Mouse (Mus musculus) adrenal gland, postnatal 14 days (tissue): Measurements from ENCODE around the gene Epb41. TPM values are rescaled to one million over a fixed set of nuclear protein-coding genes. Genes with fewer than 3 reads are reported as not detected.

Experiments
- DNase-seq: peaks from one replicate; pipeline ENCODE4 v3.0.0; 2021; ENCODE audit warnings: mixed read lengths
- long read RNA-seq, 2 experiments: library from polyadenylated mRNA; stranded (forward); transcript quantifications; one replicate each; pipeline ENCODE4 v2.0.0; 2021
- total RNA-seq: library from RNA; stranded (reverse); gene quantifications from 2 replicates; pipeline ENCODE4 v1.2.3, GENCODE M21; 2021

The Epb41 gene
- 112 and 148 TPM in 2 replicates for total RNA-seq
- long read RNA-seq, experiment 1, full-length matches to known transcripts = 9 of 30 reads
- long read RNA-seq, experiment 1, partial matches to known transcripts = 4 of 30 reads
- long read RNA-seq, experiment 1, other reads (novel, unspliced or antisense) = 17 of 30 reads
- long read RNA-seq, experiment 2, full-length matches to known transcripts = 4 of 32 reads
- long read RNA-seq, experiment 2, partial matches to known transcripts = 5 of 32 reads
- long read RNA-seq, experiment 2, other reads (novel, unspliced or antisense) = 23 of 32 reads

DNA sequence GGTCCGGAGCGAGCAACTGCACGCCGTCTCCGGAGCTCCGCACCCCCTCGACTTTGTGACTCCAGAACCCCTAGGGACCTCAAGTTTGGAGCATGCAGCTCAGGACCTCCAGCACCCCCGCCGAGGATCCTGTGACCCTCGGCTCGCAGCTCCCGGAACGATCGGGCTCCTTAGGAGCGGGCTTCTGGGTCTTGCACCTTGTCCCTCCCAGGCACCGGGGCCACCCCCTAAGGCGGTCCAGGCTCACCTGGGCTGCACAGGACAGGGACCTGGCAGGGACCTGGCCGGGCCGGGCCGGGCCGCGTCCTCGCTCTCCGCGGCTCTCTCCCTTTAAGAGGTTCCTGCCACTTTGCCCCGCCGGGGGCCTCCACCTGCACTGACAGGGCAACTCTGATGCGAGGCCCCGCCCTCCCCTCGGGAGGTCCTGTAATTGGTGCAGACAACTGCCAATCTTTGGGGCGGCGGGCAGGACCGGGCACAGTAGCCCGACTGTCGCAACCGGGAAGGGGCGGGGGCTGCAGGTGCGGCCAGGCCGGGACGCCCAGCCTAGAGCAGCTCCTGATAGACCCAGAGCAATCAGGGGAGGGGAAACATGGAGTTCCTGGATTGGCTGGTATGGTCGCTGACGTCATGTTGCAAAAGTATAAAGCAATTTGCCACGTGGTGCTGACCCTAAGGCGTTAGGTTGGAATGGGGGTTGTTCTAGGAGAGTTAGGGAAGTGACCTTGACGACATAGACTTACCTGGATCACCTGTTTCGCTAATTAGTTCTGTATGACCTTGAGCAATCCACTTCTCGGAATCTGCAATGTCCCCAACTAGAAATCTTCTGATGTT lies at the start of gene Epb41:
Gene Epb41 (minus strand): TSS at position 389 of the 837 bp plus-strand sequence.
- peak; percentile 99 for DNase-seq

- peak; percentile 27 for DNase-seq
Measured at GRCm38 (mm10) chr4:132123166-132123565, 48.0 kb upstream of the Epb41 start.

DNA sequence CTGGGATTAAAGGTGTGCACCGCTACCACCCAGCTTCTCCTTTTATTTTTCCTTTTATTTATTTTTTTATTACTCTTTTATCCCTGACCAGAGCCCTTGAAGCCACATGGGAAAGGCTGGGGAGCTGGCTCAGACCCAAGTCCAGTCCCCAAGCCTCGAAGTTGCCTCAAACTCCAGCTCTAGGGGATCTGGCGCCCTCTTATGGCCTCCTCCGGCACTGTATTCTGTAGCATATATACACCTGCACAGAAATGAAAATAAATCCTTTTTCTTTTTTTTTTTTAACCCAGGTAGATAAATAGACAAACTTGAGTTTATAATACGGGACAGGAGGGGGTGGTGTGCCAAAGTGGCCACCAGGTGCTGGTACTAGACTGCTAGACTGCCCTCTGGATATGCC lies 46.6 kb upstream of the Epb41 start:
- no peak for DNase-seq

DNA sequence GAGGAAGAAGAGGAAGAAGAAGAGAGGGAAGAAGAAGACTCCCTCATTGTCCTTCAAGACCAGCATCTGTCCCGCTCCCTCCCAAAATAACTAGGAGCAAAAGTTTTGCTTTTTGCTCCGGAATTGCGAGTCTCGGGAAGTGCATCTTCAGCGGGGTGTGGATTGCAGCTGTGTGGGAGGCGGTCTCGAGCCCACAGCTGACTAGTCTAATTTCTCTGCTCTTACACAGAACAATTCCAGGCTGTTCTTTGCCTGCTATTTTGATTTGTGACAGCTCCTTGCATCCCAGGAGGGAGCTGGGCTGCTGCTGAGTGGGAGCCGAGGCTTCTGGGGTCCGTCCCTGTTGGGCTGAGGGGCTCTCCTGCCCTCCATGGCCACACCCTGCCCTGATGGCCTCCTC lies 44.4 kb upstream of the Epb41 start:
- DNase-seq = no peak

DNA sequence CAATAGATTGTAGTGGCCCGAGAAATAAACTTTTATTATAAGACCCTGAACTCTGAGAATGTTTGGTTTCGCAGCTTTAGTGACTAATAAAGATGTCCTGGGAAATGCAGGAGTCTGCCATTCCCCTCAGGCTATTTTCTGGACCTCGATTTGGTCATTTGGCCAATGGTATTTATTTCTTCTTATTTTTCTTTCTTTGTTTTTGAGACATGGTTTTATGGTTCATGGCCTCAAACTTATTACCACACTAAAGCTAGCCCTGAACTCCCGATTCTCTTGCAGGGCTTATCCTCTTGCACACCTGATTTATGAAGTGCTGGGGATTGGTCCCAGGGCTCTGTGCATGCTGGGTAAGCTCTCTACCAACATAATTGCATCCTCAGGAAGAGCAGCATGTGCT lies 41.2 kb upstream of the Epb41 start:
- DNase-seq = no peak

DNA sequence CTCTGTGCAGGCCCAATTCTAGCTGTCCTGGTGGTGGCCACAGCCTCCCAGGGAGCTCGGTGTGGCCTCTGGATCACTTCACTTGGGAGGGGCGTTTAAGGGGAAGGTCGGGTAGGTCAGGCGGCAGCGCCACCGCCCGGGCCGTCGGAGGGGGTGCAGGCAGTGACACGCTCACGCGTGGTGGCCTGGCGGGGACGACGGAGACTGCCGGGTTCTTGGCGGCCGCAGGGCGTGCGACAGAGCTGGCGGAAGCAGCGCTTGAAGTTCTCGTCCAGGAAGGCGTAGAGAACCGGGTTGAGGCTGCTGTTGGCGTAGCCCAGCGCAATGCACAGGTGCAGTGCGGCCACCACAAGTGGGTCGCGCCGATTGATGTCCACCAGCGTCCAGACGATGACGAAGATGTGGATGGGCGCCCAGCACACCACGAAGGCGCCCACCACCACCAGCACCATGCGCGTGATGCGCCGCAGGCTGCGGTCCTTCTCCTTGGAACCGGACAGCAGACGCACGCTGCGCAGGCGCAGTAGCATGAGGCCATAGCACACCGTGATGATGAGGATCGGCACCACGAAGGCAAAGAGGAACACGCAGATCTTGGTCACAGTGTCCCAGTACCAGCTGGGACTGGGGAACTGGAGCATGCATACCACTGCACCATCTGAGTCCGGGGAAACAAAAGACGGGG lies 38.4 kb upstream of the Epb41 start:
- peak; percentile 48 for DNase-seq

DNA sequence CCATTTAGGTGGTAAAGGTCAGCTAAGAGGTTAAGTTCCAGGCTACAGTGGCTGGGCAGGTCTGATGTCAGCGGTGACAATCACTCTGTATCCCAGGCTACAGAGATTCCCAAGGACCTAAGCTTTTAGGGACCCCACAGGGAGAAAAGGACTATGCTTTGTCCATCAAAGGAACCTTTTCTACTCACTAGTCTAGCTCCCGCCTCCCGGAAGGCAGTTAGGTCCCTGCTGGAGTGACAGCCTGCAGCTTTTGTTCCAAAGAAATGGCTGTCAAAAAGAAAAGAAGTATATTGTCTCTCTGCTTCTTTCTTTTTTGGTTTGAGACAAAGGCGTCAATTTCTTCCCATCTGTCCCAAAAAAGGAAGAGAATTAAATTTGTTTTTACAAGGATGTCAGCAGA lies 36.1 kb upstream of the Epb41 start:
- DNase-seq = no peak

DNA sequence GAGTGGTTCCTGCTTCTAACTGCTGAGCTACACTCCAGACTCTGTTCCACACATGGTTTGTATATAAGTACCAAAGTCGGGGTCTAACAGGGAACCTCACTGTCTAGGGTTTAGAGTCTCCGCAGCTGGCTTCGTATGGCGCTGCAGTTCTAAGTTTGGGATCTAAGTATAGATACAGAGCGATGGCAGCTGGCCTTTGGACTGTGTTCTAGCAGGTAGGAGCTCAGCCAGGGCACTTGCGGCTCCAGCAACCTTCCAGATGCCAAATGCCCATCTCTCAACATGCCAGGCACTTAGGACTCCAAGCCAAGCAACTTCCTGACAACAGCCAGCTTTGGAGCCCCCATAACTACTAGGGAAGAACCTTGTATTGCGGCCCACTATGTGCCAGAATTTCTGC lies 33.1 kb upstream of the Epb41 start:
- no peak for DNase-seq

DNA sequence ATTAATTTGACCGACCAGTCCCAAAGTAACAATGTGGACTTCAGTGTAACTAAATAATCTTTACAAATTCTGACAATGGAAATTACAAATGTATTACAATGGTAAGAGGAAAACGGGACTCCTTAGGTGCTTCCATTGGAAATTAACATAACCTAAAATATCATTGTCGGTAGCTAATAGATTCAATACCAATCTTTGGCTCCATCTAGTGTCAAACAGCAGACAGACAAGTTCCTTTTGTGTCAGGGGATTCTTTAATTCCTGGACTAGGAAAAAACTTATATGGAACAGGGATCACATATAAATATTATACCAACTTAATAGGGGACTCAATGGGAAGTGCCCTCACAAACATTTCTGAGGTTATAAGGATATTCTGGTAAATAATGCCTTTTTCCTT lies 26.0 kb upstream of the Epb41 start:
- no peak for DNase-seq

DNA sequence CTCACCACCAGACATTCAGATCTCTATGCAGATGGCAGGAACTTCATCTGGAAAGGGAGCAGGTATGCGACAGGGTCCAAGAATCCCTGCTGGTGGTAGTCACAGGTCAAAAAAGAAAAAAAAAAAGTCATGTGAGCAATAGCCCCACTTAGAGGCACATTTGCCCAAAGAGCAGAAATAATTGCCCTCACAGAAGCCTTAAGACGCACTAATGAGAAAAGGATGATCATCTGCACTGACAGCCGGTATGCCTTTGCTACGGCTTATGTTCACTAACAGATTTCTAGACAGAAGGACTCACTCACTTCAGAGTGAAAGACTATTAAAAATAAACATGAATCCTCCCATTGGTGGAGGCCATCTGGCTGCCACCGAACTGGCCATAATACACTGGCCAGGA lies 24.4 kb upstream of the Epb41 start:
- no peak for DNase-seq

DNA sequence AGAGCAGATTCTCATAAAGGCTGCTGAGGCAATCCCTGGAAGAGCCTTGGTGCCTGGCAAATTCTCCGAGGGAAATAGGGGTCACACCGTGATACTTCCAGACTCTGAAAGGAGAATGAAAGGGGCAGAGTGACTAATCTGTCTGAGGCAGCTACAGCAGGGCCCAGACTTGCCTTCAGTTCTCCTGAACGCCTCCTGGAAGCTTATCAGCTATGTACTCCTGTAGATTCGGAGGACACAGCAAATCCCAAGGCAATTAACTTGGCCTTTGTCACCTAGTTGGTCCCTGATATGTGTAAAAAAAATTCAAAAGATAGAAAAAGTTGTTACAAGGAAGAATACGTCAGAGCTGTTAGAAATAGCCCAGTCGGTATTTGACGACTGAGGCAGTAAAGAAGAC lies 19.9 kb upstream of the Epb41 start:
- DNase-seq = no peak

- no peak for DNase-seq
Measured at GRCm38 (mm10) chr4:132093928-132094327, 18.8 kb upstream of the Epb41 start.

- DNase-seq = peak; percentile 20
Measured at GRCm38 (mm10) chr4:132093136-132093535, 18.0 kb upstream of the Epb41 start.

GRCm38 (mm10) chr4:132088921-132089320 lies 13.8 kb upstream of the Epb41 start:
- peak; percentile 58 for DNase-seq

- no peak for DNase-seq
Measured at GRCm38 (mm10) chr4:132085114-132085513, 10.0 kb upstream of the Epb41 start.

GRCm38 (mm10) chr4:132080492-132080983 lies 5.4 kb upstream of the Epb41 start:
- no peak for DNase-seq

DNA sequence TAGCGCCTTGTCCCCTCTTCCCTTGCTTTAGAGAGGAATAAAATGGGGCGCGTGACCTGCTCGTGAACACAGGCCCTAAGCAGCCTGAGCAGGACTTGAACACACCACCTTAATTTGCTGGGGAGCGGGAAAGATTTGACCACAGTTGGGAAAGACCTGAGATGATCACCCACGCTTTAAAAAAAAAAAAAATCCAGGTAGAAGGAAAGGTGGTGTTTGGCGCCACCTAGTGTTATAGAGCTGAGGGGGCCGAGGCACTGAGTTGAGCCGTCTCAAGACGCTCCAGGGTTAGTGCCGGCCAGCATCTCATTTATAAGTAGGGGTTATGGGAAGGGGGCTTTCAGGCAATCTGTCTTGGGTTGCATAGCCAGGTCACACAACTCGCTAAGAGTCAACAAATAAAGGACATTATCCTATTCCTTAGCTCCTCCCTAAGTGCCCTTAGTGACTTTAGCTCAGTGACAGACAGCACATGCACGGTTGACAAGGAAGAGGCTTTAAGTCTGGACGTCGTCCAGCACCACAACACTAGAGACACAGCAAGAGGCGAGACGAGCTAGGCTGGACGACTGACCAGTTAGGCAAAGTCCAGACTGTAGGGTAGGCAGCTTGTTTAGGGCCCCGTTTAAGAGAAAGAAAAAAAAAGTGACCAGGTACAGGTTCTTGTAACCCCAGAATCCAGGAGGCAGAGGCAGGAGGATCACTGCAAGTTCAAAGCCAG lies 4.6 kb upstream of the Epb41 start:
- peak; percentile 78 for DNase-seq

DNA sequence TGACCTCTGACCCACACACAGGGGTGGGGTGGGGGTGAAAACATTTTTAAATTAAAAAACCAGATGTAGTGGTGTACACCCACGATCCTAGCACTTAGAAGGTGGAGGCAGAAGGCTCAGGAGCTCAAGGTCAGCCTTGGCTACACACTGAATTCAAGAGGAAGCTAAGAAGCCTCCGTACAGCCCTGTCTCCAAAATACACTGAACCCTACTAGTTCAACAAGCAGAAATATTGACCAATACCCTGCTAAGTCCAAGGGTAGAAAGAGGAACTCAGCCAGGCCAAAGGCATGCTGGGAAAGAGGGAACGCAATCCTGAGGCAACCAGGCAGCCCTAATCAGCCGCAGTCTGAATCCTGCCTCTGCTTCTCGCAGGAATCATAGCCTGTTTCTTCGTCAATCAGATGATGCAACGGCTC lies 3.2 kb upstream of the Epb41 start:
- peak; percentile 57 for DNase-seq

GRCm38 (mm10) chr4:132077445-132077844 lies 2.3 kb upstream of the Epb41 start:
- no peak for DNase-seq

DNA sequence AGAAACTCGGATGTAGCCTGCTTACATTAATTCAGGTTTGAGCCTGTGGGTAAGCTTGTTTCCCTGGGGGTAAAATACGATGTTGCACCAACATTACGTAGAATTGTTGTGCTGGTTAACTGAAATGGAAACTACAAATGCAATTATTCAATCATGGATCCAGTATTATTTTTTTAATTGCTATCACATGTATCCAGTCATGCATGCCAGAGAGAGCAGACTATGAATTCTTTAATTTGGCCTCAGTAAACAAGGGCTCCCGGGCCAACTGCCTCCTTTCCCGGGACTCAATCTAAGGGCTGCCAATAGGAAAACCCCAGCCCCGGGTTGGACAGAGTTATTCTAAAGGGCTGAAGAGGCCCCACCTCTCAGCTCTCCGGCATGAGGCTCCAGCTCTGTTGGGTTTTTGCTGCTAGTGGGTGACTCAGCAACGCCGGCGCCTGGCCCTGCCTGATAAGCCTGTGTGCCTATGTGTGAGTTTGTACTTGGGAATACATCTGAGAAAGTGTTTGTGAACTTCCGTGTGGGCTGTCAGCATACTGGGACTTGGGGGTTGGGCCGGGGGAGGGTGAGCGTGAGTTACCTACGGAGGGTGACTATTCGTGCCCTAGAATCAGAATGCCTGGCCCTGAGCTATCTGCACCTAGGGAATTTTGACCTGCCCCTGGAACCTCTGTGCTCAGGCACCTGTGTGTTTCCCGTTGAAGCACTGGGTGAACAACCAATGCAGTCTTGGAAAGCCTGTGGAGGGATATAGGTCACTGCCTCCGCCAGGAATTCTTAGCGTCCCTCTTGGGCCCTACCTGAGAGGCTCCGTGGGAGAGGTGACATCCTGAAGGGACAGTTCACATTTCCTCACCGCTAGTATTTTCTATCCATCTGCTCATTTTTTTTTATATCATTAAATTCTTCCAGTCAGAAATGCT lies 1.6 kb upstream of the Epb41 start:
- peak; percentile 74 for DNase-seq

DNA sequence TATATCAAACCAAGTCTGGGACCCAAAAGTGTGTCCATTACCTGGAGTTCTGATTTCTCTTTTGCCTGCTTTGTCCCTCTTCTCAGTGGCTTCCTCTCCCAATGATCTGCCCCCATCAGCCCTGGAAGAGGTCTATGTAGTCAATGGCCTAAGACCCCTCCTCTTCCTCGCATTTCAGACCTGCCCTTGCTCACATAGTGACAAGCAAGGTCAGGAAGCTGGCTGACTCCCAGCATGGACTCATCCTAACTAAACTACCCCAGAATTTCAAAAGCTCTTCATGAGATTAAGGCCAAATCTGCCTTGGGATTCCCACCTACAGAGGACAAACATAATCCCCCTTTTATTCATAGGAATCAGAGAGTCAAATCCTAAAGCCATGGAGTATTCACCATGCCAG lies 675 bp upstream of the Epb41 start:
- no peak for DNase-seq
